Mouse (Mus musculus): Measurements from ENCODE around the gene Nelfb. TPM values are rescaled to one million over a fixed set of nuclear protein-coding genes. Genes with fewer than 3 reads are reported as not detected.
A peak's percentile ranks its signal among the peaks of the same experiment; 100 is the strongest.

The Nelfb gene
- polyA plus RNA-seq, 1 experiment from 2014 or later, result 22.3 TPM

GRCm38 (mm10) chr2:25167919-25168664, 43.2 kb downstream of the Nelfb start:
- TF ChIP-seq EP300 (IDR thresholded peaks at IDR 0.05; ENCODE audit: low read depth) (no peak), CTCF (IDR thresholded peaks at IDR 0.05; ENCODE audit: low read depth) (no peak)
- peak; percentile 64 for ATAC-seq
- peak overlapping the region; percentile 76 for H3K4me2 ChIP-seq (ENCODE audit: low read depth, low read length)
- peaks cover 62% of the 10 kb centered on the region for H3K4me1 ChIP-seq (ENCODE audit: insufficient read depth)
- H3K36me3 ChIP-seq (replicated peaks; ENCODE audit: insufficient read depth, low read length), result no peaks in the 10 kb centered on the region
- H3K9ac ChIP-seq (replicated peaks), result peak overlapping the region; percentile 61
- peak; percentile 83 for DNase-seq
- peak overlapping the region; percentile 40 for H3K4me3 ChIP-seq (ENCODE audit: low read depth, low read length)
- no peaks in the 10 kb centered on the region for H3K9me3 ChIP-seq (ENCODE audit: low read length)
- H3K27ac ChIP-seq (ENCODE audit: low read depth), result peak overlapping the region; percentile 53
- WGBS (ENCODE audit: insufficient replicate concordance), result 6% methylated on average over 36 of the region's 41 CpGs
- H3K27me3 ChIP-seq (ENCODE audit: insufficient read depth, low read length), result no peaks in the 10 kb centered on the region

DNA sequence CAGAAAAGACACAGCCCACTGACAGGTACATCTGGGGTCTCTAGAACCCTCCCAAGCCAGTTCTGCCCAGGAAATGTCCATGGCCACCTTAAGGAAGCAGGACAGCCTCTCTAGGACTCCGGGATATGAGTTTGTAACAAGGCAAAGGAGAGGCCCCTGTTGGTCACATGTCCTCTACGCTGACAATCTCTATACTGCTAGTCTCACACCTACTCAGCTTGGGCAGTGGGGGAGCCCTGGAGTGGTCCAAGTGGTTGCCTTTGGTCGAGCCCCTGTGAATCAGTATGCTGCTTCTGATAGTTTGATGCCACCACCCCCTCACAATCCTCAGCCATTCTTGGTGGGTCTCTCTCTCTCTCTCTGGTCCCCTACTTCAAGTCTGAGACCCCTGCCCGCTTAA, 43.8 kb downstream of the Nelfb start:
- peak overlapping the region; percentile 53 for H3K27ac ChIP-seq (ENCODE audit: low read depth)
- TF ChIP-seq EP300 (IDR thresholded peaks at IDR 0.05; ENCODE audit: low read depth) (no peak), CTCF (IDR thresholded peaks at IDR 0.05; ENCODE audit: low read depth) (no peak)
- ATAC-seq (peak; percentile 32; the same call in 1 of the 2 replicates), DNase-seq (no peak)
- peaks cover 56% of the 10 kb centered on the region for H3K4me1 ChIP-seq (ENCODE audit: insufficient read depth)
- H3K27me3 ChIP-seq (ENCODE audit: insufficient read depth, low read length), result no peaks in the 10 kb centered on the region
- H3K9me3 ChIP-seq (ENCODE audit: low read length), result no peaks in the 10 kb centered on the region
- H3K9ac ChIP-seq (replicated peaks), result peak overlapping the region; percentile 61
- no peaks in the 10 kb centered on the region for H3K36me3 ChIP-seq (replicated peaks; ENCODE audit: insufficient read depth, low read length)
- WGBS (ENCODE audit: insufficient replicate concordance), result 34% methylated on average over 4 of the region's 4 CpGs
- peak overlapping the region; percentile 76 for H3K4me2 ChIP-seq (ENCODE audit: low read depth, low read length)
- H3K4me3 ChIP-seq (ENCODE audit: low read depth, low read length), result peak overlapping the region; percentile 40

DNA sequence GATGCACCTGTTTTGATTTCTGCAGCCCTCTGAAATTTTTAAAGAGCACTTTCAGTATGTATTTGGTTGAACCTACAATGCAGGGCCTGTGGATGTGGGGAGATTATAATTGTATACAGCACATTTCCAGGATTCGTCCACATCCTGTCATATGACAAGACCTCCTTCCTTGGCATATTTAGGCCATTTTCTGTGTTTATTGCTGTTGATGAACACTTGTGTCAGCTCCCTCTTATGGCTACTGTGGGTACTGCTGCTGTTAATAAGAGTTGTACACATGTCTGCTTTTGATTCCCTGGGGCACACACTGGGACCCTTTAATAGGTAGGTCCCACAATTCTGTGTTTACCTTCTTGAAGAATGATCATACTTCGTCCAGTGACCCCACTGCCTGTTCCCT, 53.6 kb downstream of the Nelfb start:
- DNase-seq, result no peak
- peak; percentile 79 for TF ChIP-seq CTCF (IDR thresholded peaks at IDR 0.05; ENCODE audit: low read depth)
- TF ChIP-seq EP300 (IDR thresholded peaks at IDR 0.05; ENCODE audit: low read depth), result no peak
- 37% methylated on average over 2 of the region's 2 CpGs for WGBS (ENCODE audit: insufficient replicate concordance)
- ATAC-seq, result 0 out of 2 replicates have a peak, but pooled peaks have one; percentile 16
- H3K27ac ChIP-seq (ENCODE audit: low read depth), result no peak overlapping the region
- no peaks in the 10 kb centered on the region for H3K27me3 ChIP-seq (ENCODE audit: insufficient read depth, low read length)
- H3K4me3 ChIP-seq (ENCODE audit: low read depth, low read length), result no peak overlapping the region
- no peaks in the 10 kb centered on the region for H3K9me3 ChIP-seq (ENCODE audit: low read length)
- H3K9ac ChIP-seq (replicated peaks), result no peak overlapping the region
- no peak overlapping the region for H3K4me2 ChIP-seq (ENCODE audit: low read depth, low read length)
- H3K36me3 ChIP-seq (replicated peaks; ENCODE audit: insufficient read depth, low read length), result no peaks in the 10 kb centered on the region
- H3K4me1 ChIP-seq (ENCODE audit: insufficient read depth), result no peaks in the 10 kb centered on the region

DNA sequence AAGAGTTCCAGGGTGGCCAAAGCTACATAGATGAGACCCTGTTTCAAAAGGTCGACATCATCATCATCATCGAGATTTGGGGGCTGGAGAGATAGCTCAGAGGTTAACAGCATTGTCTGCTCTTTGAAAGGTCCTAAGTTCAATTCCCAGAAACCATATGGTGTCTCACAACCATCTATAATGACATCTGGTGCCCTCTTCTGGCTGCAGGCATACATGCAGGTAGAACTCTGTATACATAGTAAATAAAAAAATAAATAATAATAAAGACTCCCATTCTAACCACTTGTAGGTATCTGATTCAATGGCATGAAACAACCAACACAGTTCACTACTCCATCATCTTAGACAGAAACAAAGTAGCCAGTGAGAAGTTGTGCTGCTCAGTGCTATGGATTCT, 54.3 kb downstream of the Nelfb start:
- DNase-seq, result no peak
- 28% methylated on average over 2 of the region's 2 CpGs for WGBS (ENCODE audit: insufficient replicate concordance)
- H3K27me3 ChIP-seq (ENCODE audit: insufficient read depth, low read length), result no peaks in the 10 kb centered on the region
- no peaks in the 10 kb centered on the region for H3K36me3 ChIP-seq (replicated peaks; ENCODE audit: insufficient read depth, low read length)
- no peak overlapping the region for H3K4me2 ChIP-seq (ENCODE audit: low read depth, low read length)
- no peaks in the 10 kb centered on the region for H3K9me3 ChIP-seq (ENCODE audit: low read length)
- ATAC-seq, result no peak
- no peak overlapping the region for H3K9ac ChIP-seq (replicated peaks)
- TF ChIP-seq EP300 (IDR thresholded peaks at IDR 0.05; ENCODE audit: low read depth) (no peak), CTCF (IDR thresholded peaks at IDR 0.05; ENCODE audit: low read depth) (peak; percentile 61)
- H3K4me3 ChIP-seq (ENCODE audit: low read depth, low read length), result no peak overlapping the region
- H3K27ac ChIP-seq (ENCODE audit: low read depth), result peak overlapping the region; percentile 90
- H3K4me1 ChIP-seq (ENCODE audit: insufficient read depth), result no peaks in the 10 kb centered on the region

- WGBS (ENCODE audit: insufficient replicate concordance), result 60% methylated on average over 3 of the region's 3 CpGs
- ATAC-seq, result peak; percentile 95
- peak overlapping the region; percentile 90 for H3K27ac ChIP-seq (ENCODE audit: low read depth)
These were observed 55.1 kb downstream of the Nelfb start for GRCm38 (mm10) chr2:25156177-25156576.

GRCm38 (mm10) chr2:25151280-25151956, 59.9 kb downstream of the Nelfb start:
- H3K9ac ChIP-seq (replicated peaks), result no peak overlapping the region
- 66% methylated on average over 4 of the region's 4 CpGs for WGBS (ENCODE audit: insufficient replicate concordance)
- no peaks in the 10 kb centered on the region for H3K36me3 ChIP-seq (replicated peaks; ENCODE audit: insufficient read depth, low read length)
- no peak for TF ChIP-seq EP300 (IDR thresholded peaks at IDR 0.05; ENCODE audit: low read depth)
- no peak for TF ChIP-seq CTCF (IDR thresholded peaks at IDR 0.05; ENCODE audit: low read depth)
- no peak overlapping the region for H3K4me3 ChIP-seq (ENCODE audit: low read depth, low read length)
- H3K4me2 ChIP-seq (ENCODE audit: low read depth, low read length), result no peak overlapping the region
- H3K4me1 ChIP-seq (ENCODE audit: insufficient read depth), result peaks cover 10% of the 10 kb centered on the region
- no peaks in the 10 kb centered on the region for H3K27me3 ChIP-seq (ENCODE audit: insufficient read depth, low read length)
- H3K9me3 ChIP-seq (ENCODE audit: low read length), result no peaks in the 10 kb centered on the region
- ATAC-seq (no peak), DNase-seq (no peak)
- no peak overlapping the region for H3K27ac ChIP-seq (ENCODE audit: low read depth)

More at GRCm38 (mm10) chr2:25156177-25156576, 55.1 kb downstream of the Nelfb start:
- Histone ChIP-seq H3K4me3 (ENCODE audit: low read depth, low read length) (no peak overlapping the region), H3K4me2 (ENCODE audit: low read depth, low read length) (no peak overlapping the region), H3K9ac (replicated peaks) (no peak overlapping the region), H3K4me1 (ENCODE audit: insufficient read depth) (no peaks in the 10 kb centered on the region), H3K9me3 (ENCODE audit: low read length) (no peaks in the 10 kb centered on the region), H3K36me3 (replicated peaks; ENCODE audit: insufficient read depth, low read length) (no peaks in the 10 kb centered on the region), H3K27me3 (ENCODE audit: insufficient read depth, low read length) (no peaks in the 10 kb centered on the region)
- DNase-seq, result no peak
- TF ChIP-seq CTCF (IDR thresholded peaks at IDR 0.05; ENCODE audit: low read depth), result no peak
- TF ChIP-seq EP300 (IDR thresholded peaks at IDR 0.05; ENCODE audit: low read depth), result peak; percentile 80

Other genes with a start within 250 kb of the Nelfb start
- 6.4 and 7.0 TPM in 2 replicates for gene Dph7, start 249.1 kb downstream of the Nelfb start, polyA plus RNA-seq (2015; fragmentation: Nextera tagmentation; extraction: Ambion mirVana)
- gene Mrpl41, start 236.4 kb downstream of the Nelfb start, polyA plus RNA-seq (2015; fragmentation: Nextera tagmentation; extraction: Ambion mirVana), result 81.8 and 83.1 TPM in 2 replicates
- gene Pnpla7, start 235.5 kb downstream of the Nelfb start, polyA plus RNA-seq (2015; fragmentation: Nextera tagmentation; extraction: Ambion mirVana), result 52.9 and 64.5 TPM in 2 replicates
- 29.0 and 32.1 TPM in 2 replicates for gene Nsmf, start 157.1 kb downstream of the Nelfb start, polyA plus RNA-seq (2015; fragmentation: Nextera tagmentation; extraction: Ambion mirVana)
- 23.8 and 25.9 TPM in 2 replicates for gene Entpd8, start 131.2 kb downstream of the Nelfb start, polyA plus RNA-seq (2015; fragmentation: Nextera tagmentation; extraction: Ambion mirVana)
- gene Noxa1, start 116.3 kb downstream of the Nelfb start, polyA plus RNA-seq (2015; fragmentation: Nextera tagmentation; extraction: Ambion mirVana), result 0.52 and 0.59 TPM in 2 replicates
- 1.3 and 1.7 TPM in 2 replicates for gene Nrarp, start 30.7 kb downstream of the Nelfb start, polyA plus RNA-seq (2015; fragmentation: Nextera tagmentation; extraction: Ambion mirVana)
- gene Tor4a, start 14.6 kb downstream of the Nelfb start, polyA plus RNA-seq (2015; fragmentation: Nextera tagmentation; extraction: Ambion mirVana), result 5.4 and 6.0 TPM in 2 replicates
- not detected in 2 replicates for gene Stpg3, start 3.1 kb upstream of the Nelfb start, polyA plus RNA-seq (2015; fragmentation: Nextera tagmentation; extraction: Ambion mirVana)
- not detected in 2 replicates for gene Fam166a, start 7.3 kb upstream of the Nelfb start, polyA plus RNA-seq (2015; fragmentation: Nextera tagmentation; extraction: Ambion mirVana)
- gene Tubb4b, start 13.2 kb upstream of the Nelfb start, polyA plus RNA-seq (2015; fragmentation: Nextera tagmentation; extraction: Ambion mirVana), result 263 and 294 TPM in 2 replicates
- not detected in 2 replicates for gene Slc34a3, start 22.9 kb upstream of the Nelfb start, polyA plus RNA-seq (2015; fragmentation: Nextera tagmentation; extraction: Ambion mirVana)
- not detected in 2 replicates for gene Rnf224, start 25.3 kb upstream of the Nelfb start, polyA plus RNA-seq (2015; fragmentation: Nextera tagmentation; extraction: Ambion mirVana)
- 0.11 TPM in 1 of 2 replicates, not detected in the other for gene Rnf208, start 30.8 kb upstream of the Nelfb start, polyA plus RNA-seq (2015; fragmentation: Nextera tagmentation; extraction: Ambion mirVana)
- not detected in 2 replicates for gene Cysrt1, start 31.0 kb upstream of the Nelfb start, polyA plus RNA-seq (2015; fragmentation: Nextera tagmentation; extraction: Ambion mirVana)
- 1.2 and 1.4 TPM in 2 replicates for gene AL732309.1, start 35.4 kb upstream of the Nelfb start, polyA plus RNA-seq (2015; fragmentation: Nextera tagmentation; extraction: Ambion mirVana)
- 34.0 and 37.1 TPM in 2 replicates for gene Tmem203, start 44.0 kb upstream of the Nelfb start, polyA plus RNA-seq (2015; fragmentation: Nextera tagmentation; extraction: Ambion mirVana)
- gene Tprn, start 51.1 kb upstream of the Nelfb start, polyA plus RNA-seq (2015; fragmentation: Nextera tagmentation; extraction: Ambion mirVana), result 5.3 TPM in 2 replicates
- gene Ssna1, start 60.9 kb upstream of the Nelfb start, polyA plus RNA-seq (2015; fragmentation: Nextera tagmentation; extraction: Ambion mirVana), result 77.2 and 81.7 TPM in 2 replicates
- 19.8 and 22.8 TPM in 2 replicates for gene Anapc2, start 61.0 kb upstream of the Nelfb start, polyA plus RNA-seq (2015; fragmentation: Nextera tagmentation; extraction: Ambion mirVana)
- gene Tmem210, start 76.7 kb upstream of the Nelfb start, polyA plus RNA-seq (2015; fragmentation: Nextera tagmentation; extraction: Ambion mirVana), result not detected in 2 replicates
- gene Lrrc26, start 78.4 kb upstream of the Nelfb start, polyA plus RNA-seq (2015; fragmentation: Nextera tagmentation; extraction: Ambion mirVana), result not detected in 2 replicates
- not detected in 2 replicates for gene Grin1, start 107.7 kb upstream of the Nelfb start, polyA plus RNA-seq (2015; fragmentation: Nextera tagmentation; extraction: Ambion mirVana)
- 15.7 and 16.5 TPM in 2 replicates for gene Man1b1, start 120.8 kb upstream of the Nelfb start, polyA plus RNA-seq (2015; fragmentation: Nextera tagmentation; extraction: Ambion mirVana)
- 12.8 and 15.4 TPM in 2 replicates for gene Dpp7, start 144.9 kb upstream of the Nelfb start, polyA plus RNA-seq (2015; fragmentation: Nextera tagmentation; extraction: Ambion mirVana)
- 18.7 and 19.4 TPM in 2 replicates for gene Uap1l1, start 154.2 kb upstream of the Nelfb start, polyA plus RNA-seq (2015; fragmentation: Nextera tagmentation; extraction: Ambion mirVana)
- gene Sapcd2, start 160.8 kb upstream of the Nelfb start, polyA plus RNA-seq (2015; fragmentation: Nextera tagmentation; extraction: Ambion mirVana), result 5.5 and 7.4 TPM in 2 replicates
- gene Entpd2, start 184.4 kb upstream of the Nelfb start, polyA plus RNA-seq (2015; fragmentation: Nextera tagmentation; extraction: Ambion mirVana), result 2.9 and 3.6 TPM in 2 replicates
- gene Npdc1, start 187.9 kb upstream of the Nelfb start, polyA plus RNA-seq (2015; fragmentation: Nextera tagmentation; extraction: Ambion mirVana), result 5.2 and 5.4 TPM in 2 replicates
- gene Fut7, start 211.8 kb upstream of the Nelfb start, polyA plus RNA-seq (2015; fragmentation: Nextera tagmentation; extraction: Ambion mirVana), result 0.78 and 0.97 TPM in 2 replicates
- 0.71 and 0.87 TPM in 2 replicates for gene Abca2, start 217.2 kb upstream of the Nelfb start, polyA plus RNA-seq (2015; fragmentation: Nextera tagmentation; extraction: Ambion mirVana)
- gene Clic3, start 245.3 kb upstream of the Nelfb start, polyA plus RNA-seq (2015; fragmentation: Nextera tagmentation; extraction: Ambion mirVana), result 0.77 and 1.4 TPM in 2 replicates
- gene Paxx, start 249.6 kb upstream of the Nelfb start, polyA plus RNA-seq (2015; fragmentation: Nextera tagmentation; extraction: Ambion mirVana), result 14.7 and 17.1 TPM in 2 replicates